Mouse (Mus musculus): Measurements from ENCODE around the gene Ttll7.

DNA sequence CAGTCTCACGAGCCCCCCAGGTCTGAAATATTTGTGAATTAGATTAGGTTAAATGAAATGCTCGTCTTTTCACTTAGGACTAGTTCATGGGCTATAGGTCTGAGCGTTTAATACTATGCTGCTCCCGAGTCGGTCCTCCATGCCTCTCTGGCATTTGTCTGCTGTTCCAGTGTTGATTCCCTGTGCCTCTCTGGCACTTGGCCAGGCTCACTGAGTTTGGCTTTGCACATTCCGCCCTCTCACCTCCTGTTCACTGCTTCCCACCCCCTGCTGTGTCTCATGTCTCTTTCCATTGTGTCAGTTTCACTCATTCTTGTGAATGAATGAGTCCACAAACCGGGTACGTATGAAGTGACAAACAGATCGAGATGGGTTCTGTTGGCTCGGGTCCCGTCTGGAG, 66.2 kb downstream of the Ttll7 start:
- TF ChIP-seq POLR2A (IDR thresholded peaks at IDR 0.05; ENCODE audit: extremely low read depth, insufficient read depth, low read length) (no peak), CTCF (IDR thresholded peaks at IDR 0.05; ENCODE audit: low read depth, low read length) (no peak)
